Mouse (Mus musculus) megakaryocyte progenitor cell, adult 5-6 weeks (primary cell): ENCODE results near the gene Pfkm. TPM values are rescaled to one million over a fixed set of nuclear protein-coding genes. Genes with fewer than 3 reads are reported as not detected.

ENCODE experiments used
- ATAC-seq: replicated peaks from 2 replicates; pipeline ENCODE4 v1.8.0; 2016; ENCODE audit warnings: mild to moderate bottlenecking, moderate TSS enrichment, inconsistent platforms; ENCODE audit not compliant: poor library complexity
- total RNA-seq, 2 experiments: library from RNA; stranded (forward) in 1 of 2; stranded (reverse) in 1 of 2; fragments of 157-497, 149-512 nt in 1 of 2; fragments of 200-1000 nt in 1 of 2; gene quantifications; 2 replicates each; pipeline versions ENCODE4 v1.2.3 to v1.2.4; 2015 to 2017

Pfkm gene
- total RNA-seq, 2 experiments from 2014 or later: 5.9 to 14.1 TPM

DNA sequence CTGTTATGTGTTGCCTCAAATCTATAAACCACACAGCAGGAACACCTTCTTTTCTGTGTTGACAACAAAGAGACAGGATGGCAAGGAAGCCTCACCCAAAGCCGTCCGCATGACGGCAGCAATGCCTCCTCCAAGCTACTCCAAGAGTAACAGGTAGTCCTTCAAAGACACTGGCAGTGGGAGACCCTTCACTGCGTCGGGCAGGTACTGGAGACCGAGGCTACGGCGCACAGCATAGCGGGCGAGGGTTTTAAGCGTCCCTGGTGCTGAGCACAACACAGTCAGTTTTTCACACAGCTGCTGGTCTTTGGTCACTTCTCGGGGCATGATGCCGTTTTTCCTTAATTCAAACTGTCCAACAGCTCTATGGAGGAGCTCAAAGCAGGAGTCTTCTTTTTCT, 43.3 kb downstream of the Pfkm start:
- no peak for ATAC-seq

DNA sequence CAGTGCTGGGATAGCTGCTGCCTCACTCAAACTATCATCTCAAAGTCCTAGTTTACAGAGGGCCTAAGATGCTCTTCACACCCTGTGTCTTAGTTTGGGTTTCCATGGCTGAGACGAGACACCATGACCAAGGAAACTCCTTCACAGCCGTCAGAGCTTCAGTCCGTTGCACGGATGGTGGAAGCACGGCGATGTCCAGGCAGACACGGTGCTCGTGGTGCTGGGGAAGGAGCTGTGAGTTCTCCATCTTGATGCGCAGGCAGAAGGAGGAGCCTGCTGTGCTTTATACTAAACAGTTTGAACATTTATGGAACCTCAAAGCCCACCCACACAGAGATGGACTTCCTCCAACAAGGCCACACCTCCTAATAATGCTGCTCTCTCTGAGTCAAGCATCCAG, 44.5 kb downstream of the Pfkm start:
- ATAC-seq: no peak

DNA sequence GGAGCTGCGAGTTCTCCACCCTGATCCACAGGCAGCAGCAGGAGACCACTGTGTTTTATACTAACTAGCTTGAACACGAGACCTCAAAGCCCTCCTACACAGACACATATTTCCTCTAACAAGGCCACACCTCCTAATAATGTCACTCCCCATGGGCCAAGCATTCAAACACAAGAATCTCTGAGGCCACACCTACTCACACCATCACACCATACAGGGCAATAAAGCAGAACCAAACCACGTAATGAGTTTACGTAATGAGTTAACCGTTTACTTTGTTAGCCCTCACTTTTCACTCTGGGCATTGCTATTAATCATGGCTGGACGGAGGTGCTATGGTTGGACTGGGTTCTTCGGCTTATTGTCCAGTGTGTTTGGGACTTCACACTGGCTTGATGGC, 47.4 kb downstream of the Pfkm start:
- peak; percentile 76 for ATAC-seq

DNA sequence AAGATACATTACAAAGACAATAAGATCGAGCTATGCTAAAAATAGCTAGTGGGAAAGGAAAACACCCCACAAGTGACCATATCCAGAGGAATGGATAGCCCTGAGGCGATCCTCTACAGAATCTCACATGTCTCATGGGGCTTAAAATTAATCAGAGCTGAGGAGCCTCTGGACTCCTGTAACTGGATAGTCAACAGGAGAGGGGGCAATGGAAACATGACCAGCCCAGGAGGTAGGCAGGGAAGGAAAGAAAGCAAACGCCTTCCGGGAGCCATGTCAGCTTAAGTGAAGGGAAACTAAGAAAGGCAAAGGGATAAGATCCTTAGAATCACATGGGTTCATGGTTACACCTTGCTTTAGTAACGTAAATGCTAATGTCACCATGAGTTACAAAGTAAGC, 48.4 kb downstream of the Pfkm start:
- no peak for ATAC-seq

DNA sequence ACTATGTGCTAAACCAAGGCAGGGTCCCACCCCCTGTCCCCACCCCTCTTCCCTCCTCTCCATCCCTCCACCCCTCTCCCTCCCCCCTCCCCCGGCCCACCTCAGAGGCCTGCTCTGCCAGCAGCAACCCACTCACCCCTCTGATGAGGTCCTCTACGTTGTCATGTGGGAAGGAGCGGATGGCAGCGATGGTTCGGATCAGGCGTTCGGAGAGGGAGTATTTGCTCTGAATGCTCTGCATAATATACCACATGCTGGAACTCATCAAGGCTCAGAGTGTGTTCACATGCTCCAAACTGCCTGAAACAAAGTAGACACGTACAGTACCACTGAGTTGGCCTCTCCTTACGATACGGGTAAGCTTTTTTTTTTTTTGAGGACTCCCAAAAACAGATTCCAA, 50.1 kb downstream of the Pfkm start:
- ATAC-seq: no peak

DNA sequence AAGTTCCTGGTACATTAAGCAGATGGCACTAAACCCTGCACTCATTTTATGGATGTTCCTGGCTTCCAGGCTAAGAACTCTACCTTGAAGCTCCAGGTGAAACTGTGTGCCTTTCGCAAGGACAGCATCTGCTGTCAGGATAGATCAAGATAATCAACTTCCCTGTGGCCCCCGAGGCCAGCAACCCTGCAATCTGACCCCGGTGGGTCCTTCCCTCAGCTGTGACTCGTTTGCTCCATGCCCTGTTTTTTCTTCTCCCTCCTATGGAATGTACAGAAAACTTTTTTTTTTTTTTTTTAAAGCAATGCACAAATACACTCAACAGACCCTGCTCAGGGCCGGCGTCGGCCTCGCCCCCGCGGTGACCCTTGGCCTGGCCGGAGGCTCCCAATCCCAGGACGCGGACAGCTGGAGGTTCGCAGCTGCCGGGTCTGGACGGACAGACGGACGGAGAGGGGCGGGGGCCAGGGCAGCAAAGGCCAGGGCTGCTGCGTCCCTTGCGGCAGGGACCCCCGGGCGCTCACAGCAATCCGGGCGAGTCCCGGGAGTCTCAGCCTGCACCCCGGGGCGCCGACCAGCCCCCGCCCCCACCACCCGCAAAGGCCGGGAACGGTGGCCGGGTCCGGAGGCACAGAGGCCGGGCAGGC, 52.6 kb downstream of the Pfkm start:
- no peak for ATAC-seq

DNA sequence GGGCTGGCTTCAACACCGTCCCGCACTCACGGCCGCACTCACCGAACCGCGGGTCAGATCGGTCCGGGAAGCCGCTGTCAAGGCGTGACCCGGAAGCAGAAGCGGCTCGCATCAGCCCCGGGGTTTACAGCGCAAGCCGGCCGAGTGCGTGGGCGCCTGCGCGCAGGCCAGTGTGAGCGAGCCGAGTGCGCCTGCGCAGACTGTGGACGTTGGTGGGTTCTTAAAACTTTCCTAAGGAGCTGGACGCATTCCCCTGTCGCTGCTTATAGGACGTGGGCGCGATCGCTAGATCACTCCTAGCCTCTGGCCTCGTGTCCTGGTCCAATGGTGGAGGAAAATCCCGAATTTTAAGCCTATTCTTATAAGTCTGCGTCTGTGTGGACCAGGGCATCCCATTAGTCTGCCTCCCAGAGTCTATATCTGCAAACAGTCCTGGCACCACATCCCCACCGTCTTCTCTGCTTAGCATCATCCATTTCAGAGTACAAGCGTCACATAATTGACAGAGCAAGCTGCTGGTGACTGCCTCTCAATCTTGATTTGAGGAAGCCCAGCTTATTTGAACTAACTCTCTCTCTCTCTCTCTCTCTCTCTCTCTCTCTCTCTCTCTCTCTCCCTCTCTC, 53.3 kb downstream of the Pfkm start:
- ATAC-seq: peak; percentile 97

DNA sequence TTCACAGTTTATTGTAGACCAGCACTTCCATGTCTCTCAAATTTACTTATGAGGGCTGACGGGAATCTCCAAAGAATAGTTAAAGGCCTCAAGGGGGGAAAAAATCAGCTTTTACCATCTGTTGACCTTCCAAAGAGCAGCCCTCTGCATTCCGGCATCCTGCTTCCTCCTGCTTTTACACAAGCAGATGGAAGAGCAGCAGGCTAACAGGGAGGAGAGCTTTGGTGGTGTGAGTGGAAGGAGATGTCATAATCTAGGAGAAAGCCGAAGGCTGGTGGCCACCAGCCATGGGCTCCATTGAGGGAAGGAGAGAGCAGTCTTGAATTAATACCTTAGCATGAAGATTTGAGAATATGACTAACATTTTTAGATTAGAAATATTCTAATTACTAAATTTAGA, 56.0 kb downstream of the Pfkm start:
- no peak for ATAC-seq

DNA sequence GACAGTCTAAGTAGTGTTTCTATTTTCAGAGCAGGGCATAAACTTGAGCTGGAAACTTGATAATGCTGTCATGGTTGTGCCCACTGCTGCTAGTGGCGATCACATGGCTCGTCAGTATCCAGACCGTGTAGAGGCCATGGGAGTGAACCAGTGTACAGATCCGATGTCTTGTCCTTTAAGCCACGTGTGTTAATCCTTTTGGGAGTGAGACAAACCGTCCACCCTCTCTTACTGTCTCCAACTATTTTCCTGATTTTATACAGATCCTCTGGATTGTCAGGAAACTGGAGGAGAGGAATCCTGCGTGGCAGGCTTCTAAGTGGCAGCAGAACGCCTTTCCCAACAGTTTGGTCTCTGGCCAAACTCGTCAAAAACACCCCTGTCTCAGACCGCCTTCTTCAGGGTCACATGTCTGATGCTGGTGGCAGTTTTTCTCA, 56.8 kb downstream of the Pfkm start:
- no peak for ATAC-seq

DNA sequence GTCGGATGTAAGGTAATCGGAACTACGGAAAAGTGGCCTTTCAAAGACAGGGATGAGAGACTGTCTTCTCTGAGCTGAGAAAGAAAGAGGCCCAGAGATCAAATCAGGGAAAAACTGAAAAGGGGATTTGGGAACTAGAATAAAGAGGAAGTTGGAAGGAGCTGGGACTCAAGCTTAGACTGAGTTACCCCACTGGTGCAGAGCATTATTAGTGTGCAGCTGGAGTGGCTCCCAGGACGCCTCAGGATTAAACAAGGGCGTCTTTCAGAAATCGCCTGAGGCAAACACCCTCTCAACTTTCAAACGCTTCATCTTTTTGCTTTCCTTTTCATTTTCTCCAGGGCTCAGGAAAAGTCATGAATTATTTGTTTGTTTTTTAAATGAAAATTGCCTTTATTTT, 60.5 kb downstream of the Pfkm start:
- 0 out of 2 replicates have a peak, but pooled peaks have one; percentile 31 for ATAC-seq

DNA sequence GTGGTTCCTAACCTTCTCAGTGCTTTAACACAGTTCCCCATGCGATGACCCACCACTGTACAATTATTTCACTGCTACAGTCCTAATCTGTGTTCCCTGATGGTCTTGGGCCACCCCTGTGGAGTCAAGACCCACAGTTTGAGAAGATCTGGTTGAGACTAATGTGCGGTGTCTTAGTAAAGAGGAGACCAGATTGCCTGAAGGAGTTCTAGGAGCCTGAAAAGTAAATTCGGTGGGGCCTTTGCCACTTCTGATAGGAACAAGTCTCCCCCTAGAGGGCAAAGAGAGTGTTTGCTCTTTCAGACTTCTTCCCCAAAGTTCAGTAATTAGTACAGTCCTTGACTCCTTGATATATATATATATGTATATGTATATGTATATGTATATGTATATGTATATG, 61.2 kb downstream of the Pfkm start:
- peak; percentile 87 for ATAC-seq

DNA sequence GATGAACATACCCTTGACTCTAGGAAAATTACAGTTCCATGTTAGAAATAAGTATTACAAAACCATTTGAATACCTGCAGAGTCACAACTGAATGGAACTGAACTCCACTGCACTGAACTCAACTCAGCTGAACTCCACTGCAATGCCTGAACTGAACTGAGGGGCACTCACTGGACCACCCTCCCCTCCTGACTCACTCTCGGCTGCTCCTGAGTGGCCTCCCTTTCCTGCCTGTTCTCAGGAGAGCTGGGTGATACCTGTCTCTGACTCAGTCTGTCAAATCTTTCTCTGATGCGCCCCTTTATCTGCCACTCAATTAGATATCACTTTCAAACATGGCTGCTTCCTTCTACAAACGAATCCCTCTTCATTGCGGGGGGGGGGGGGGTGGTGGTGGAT, 61.8 kb downstream of the Pfkm start:
- ATAC-seq: no peak

DNA sequence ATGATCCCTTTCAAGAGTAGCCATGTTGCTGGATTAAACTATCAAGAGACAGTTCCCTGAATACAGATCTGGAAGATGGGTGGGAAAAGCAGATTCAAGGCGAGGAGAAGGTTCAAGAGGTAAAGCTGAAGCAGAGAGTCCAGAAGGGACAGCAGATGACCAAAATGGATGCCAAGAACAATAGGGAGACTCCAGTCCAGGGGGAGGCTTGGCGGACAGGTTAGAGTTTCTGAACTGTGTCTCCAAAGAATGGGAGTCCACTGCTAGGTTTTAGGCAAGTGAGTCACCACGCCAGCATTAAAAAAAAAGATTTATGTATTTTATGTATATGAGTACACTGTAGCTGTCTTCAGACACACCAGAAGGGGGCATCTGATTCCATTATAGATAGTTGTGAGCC, 62.2 kb downstream of the Pfkm start:
- ATAC-seq: no peak

DNA sequence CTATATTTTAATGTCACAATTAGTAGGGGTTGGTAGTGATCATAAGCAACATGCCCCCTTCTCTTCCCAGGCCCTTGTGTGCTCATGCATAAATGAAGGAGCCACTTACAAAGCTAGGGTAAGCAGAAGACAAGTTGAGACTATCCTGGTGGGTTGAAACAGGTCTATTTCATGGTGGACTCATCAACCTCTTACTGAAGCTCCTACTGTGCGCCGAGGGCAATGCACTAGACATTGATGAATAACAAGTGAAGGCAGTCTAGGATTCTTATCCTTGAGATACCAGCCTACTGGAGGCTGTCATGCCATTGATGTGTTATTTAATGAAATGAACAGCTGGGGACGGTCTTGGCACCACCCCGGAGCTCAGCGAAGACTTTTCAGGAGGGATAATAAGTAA, 62.9 kb downstream of the Pfkm start:
- ATAC-seq: no peak

DNA sequence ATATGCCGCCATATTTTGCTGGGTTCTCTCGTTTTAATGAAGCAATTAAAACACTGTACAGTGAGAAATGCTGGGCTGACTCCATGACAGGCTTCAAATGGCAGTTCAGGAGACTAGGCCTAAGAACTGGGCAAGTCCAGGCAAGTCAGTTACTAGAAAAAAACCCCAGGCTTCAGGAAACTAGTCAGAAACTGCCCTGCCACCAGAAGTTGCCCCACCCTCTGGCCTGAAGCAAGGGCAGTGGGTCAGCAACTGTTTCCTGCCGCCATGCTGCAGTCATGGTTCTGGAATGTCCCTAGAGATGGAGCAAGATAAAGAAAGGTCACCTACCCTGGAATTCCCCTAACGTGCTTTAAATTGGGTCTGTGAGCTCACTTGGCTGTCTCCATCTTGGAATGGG, 63.6 kb downstream of the Pfkm start:
- ATAC-seq: no peak

DNA sequence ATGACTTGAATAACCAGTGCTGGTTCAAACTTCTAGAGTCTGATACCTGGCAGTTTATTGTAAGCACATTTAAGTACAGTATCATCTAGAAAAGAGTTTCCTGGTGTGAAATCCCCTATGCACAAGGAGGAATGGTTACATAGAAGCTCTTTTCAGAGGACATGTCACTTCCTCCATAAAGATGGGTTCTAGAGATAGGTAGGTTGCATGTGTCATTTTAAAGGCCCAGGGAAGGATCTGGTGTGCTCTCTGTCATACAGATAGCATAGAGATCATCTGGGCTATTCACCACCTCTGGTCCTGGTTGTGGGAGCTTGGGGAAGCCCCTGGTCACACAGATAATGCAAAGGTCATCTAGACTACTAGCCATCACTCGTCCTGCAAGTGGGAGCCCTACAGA, 64.9 kb downstream of the Pfkm start:
- ATAC-seq: no peak

DNA sequence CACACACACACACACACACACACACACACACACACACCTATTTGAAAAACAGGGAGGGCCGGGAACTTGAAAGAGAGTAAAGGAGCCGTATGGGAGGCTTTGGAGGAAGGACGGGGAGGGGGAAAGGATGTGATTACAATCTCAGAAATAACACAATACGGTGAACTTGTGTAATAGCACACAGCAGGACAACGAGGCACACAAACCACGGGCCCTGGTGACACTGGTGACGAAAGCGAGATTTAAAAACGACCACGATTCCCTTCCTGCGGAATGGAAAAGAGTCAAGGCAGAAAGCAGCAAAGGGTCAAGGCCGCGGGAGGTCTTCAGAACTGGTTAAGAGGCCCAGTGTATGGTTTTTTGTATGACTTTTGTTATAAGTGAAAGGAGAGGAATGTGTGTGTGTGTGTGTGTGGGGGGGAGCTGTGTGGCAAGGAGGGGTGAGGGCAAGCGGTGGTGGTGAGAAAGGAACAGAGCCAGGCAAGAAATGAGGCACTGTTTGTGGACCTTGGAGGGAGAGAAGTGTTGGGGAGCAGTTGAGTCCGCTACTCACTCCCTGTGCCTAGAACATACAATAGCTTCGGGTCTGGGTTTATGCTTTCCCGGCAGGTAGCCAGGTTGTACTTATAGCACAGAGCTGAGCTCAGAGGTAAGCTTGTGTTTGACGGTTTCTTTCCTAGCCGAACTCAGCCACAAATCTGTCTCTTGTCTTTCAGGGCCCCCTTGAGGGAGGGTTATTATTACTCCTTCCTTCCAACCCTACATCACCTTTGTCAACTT, 68.8 kb downstream of the Pfkm start:
- peak; percentile 54 for ATAC-seq

DNA sequence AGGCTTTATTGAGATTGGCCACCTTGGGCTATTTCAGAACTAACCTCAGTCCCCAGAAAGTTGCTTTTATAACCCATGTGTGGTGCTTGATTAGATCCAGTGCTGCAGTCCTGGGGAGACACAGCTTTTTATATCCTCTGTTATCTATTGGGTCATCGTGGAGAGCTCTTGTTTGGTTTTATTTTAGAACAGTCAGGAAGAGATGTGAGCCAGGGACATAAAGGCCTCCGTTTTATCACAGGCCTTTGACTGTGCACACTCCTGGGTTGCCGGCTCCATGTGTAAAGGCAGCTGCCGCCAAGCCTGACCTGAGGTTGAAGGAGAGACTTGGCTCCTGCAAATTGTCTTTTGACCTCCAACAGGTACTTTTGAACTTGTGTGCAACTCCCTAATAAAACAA, 70.2 kb downstream of the Pfkm start:
- no peak for ATAC-seq

DNA sequence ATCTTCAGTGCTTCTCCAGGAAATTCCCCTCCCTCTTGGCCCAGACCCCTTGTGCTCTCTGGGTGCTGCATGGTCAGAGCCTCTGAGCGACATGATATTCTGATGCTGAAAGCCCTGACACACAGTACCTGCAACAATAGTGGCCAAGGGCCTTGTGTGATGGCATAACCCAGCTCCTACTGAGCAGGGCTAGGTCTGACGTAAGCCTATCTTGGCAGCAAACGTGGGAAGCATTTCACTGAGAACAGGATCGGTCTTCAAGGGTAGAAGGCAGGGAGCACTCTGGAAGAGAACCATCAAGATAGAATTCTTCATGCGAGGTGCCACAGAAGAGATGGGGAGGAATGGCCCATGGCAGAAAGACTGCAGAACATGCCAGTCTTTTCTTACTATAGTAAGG, 73.1 kb downstream of the Pfkm start, which contains the start of gene Asb8:
Gene Asb8 (minus strand): TSS at position 101 of the 400 bp plus-strand sequence.
- ATAC-seq: no peak

DNA sequence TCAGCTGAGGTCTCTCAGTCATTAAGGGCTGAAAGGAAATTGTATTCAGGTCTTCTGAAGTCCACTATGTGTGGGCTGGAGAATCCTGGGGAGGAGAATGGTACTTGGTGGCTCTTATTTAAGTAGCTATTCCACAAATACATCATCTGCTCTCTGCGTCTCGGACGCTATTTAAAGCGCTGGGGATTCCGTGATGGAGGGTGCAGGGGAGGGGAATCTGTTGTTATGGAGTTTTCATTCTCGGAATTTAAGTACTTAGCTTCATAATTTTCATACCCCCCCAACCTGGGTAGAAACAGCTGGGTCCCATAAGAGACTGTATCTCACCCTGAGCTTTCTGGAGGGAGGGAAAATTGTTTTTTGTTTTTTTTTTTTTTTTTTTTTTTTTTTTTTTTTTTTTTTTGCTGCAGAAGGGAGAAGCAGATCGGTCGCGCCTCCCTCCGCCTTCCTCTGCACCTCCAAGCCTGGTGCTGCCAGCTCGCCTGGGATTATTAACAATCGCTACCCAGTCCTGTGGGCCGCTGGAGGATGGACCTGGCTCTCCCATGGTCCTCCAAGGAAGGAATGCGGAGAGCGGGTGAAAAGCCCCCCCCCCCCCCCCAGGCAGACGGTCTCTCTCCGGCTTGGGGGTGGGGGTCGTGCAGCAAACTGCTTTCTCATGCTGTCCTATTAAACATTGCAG, 74.7 kb downstream of the Pfkm start, which contains the start of gene Ccdc184:
Gene Ccdc184 (plus strand): TSS at position 196 of the 682 bp plus-strand sequence.
- ATAC-seq: no peak
